Mouse (Mus musculus) brain, adult 2 months (tissue): ENCODE measurements at regions not wholly inside any gene's neighbourhood (a gene's known extent, or its start where the extent isn't known, plus 50 kb on each side); places are given as distances from the start of the nearest gene placed in this dataset.
A peak's percentile ranks its signal among the peaks of the same experiment; 100 is the strongest.

Source experiments
- DNase-seq: peaks from one replicate; pipeline ENCODE4 v3.0.0; 2011; ENCODE audit warnings: low read depth, low spot score

- peak; percentile 67 for DNase-seq
These were observed 100.6 kb upstream of the Trpc6 start for GRCm38 (mm10) chr9:8443315-8443714.

- no peak for DNase-seq
These were observed 92.5 kb upstream of the Trpc6 start for GRCm38 (mm10) chr9:8451471-8451870.

GRCm38 (mm10) chr9:8453591-8453990 is 90.4 kb upstream of the Trpc6 start:
- DNase-seq = peak; percentile 10

GRCm38 (mm10) chr9:8454557-8454956 is 89.4 kb upstream of the Trpc6 start:
- no peak for DNase-seq

GRCm38 (mm10) chr9:8459084-8459571 is 84.8 kb upstream of the Trpc6 start:
- no peak for DNase-seq

- no peak for DNase-seq
These were observed 82.2 kb upstream of the Trpc6 start for GRCm38 (mm10) chr9:8461737-8462136.

- DNase-seq = no peak
These were observed 81.1 kb upstream of the Trpc6 start for GRCm38 (mm10) chr9:8462881-8463280.

GRCm38 (mm10) chr9:8486525-8486924 is 57.4 kb upstream of the Trpc6 start:
- no peak for DNase-seq

GRCm38 (mm10) chr9:8487821-8488220 is 56.1 kb upstream of the Trpc6 start:
- no peak for DNase-seq
